Mouse (Mus musculus): ENCODE results near the gene Fam45a.

Fam45a gene

DNA sequence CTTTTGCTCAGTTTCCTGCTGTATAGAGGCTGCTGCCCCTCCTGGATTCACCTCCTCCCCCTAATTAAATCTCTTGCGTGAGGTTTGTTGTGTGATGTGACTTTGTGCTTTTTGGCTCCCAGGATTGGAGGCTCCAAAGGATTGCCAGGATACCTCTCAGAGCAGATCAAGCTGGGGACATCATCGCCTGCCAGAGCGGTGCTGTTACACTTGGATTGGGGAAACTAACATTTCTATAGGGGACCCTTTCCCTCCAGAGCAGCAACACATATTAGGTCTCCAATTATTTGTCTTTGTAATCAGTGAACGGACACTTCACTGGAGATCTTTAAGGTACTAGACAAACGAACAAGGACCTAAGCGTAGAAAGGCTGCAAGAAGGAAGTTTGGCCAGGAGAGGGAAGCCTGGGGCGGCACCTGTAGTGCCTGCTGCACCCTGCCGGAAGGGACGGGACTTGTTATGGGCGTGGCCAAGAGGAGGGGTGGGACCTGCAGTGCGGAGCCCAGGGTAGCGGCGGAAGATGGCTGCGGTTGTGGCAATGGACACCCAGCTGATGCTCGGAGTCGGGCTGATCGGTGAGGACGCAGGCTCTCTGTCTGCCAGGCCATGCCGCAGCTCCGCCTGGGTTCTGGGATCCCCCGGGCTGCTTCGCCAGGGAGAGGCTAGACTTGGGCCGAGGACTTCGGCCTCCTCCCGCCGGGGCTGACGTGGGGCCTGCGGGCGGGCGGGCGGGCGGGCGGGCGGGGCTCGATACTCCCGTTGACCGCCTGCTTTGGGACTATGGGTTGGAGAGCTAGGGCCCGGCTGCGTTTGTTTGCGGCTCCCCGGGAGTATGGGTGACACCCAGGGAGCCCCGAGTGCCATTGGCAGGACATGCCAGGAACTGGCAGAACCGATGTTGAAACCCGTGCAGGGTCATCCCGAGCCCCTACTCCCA lies at the start of gene Fam45a:
Gene Fam45a, plus strand, starts transcription at position 488 of the 938 bp plus-strand sequence.
- peak; percentile 86 for DNase-seq (ENCODE audit: low spot score)

DNA sequence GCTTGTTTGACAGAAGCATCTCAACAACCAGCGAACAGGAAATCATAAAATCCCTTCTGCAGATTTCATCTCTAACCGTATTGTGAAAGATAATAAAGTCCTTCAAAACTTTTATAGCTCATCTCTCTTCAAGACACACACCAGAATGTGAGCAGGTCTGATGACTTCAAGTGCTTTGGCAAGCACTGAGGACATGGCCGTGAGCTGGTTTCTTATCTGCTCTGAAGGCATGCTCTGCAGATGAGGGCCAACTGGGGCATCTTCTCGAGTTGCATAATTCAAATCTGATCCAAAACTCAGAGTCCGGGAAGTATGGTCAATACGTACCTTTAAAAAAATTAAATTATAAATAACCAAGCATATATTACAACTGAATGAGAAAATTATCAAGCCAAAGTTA lies 38.0 kb upstream of the Fam45a start:
- no peak for DNase-seq (ENCODE audit: low spot score)

DNA sequence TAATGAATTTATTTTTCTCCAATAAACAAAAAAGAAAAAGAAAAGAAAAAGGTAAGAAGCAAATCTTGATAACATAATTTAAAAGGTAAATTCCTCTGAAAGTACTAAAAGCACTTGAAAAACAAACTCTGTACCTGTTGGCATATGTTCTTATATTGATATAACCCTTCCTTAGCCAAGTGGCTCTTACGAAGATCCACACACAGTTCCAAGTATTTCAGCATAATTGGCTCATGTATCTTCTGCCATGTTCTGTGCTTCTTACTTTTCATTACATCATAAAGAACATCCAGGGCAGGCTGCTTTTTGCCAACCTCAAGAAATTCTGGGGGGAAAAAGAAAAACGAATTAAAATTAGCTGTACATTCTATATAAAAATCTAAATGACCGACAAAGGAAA lies 29.4 kb upstream of the Fam45a start:
- DNase-seq (ENCODE audit: low spot score), result no peak

DNA sequence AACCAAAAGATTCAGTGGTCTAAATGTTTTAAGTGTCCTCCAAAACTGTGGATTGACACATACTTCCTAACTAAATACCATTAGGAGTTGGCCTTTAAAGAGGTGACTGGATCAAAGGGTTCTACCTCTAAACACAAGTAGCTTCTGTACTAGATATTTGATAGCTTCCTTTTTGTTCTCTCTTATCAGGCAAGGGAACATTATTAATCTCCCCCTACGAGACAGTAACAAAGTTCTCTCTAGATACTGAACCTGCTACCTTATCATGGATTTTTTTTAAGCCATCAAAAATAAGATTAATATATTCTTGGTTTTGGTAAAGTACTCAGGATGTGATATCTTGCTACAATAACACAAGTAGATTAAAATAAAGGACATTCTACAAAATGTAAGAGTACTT lies 26.7 kb upstream of the Fam45a start:
- no peak for DNase-seq (ENCODE audit: low spot score)

DNA sequence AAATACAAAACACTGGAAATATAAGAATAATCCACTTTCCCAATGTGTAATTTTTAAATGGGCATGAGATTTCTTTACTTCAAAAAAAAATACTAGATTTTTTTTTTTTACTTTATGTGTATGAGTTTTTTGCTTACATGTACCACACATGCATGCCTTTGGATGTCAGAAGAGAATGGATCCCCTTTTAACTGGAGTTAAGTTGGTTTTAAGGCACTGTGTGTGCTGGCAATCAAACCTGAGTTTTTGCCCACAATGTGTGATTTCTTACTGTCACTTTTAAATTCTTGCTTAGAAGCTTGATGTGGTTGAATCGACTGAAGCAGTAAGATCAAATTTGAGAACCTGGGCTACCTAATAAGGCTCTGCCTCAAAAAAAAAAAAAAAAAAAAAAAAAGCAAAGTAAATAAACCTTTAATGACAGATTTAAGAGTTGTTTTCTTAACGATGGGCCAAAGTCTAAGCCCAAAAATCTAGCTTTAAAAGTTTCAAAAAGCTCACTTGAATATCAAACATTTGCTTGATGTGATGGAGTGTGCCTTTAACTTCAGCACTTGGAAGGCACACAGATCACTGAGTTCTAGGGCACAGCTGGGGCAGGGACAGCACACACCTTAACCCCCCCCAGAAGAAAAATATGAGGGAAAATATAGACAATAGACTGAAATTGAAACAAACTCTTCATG lies 23.8 kb upstream of the Fam45a start:
- no peak for DNase-seq (ENCODE audit: low spot score)

DNA sequence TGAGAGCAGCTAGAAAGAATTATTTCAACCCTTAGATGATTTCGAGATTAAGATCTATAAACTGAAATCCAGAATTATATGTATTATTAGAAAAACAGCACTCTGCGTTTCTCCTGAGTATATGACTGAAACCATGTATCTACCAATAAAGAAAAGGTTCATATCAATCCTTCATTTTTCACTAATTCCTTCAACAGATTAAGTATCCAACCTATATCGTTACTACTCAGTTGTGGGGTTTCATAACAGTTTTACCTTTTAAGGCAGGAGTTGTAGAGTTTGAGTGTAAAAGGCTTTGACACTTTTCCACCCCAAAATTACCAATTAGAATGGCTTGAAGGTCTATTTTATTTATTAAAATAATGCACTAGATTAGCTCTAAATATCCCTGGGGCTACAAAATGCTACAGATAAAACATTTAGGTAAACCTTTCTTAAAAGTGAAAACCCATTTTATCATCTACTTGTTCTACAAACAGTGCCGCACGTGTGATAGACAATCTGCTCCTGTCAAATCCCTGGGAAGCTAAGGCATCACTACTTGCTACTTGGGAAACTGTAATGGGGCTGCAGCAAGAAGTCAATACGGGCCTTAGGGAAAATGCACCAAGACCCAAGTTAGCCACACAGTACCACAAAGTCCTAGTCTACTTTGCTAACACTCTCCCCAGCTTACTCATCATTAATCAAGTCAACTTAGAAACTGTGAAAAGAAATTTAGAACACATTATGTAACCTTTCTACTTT lies 23.0 kb upstream of the Fam45a start:
- DNase-seq (ENCODE audit: low spot score), result no peak

DNA sequence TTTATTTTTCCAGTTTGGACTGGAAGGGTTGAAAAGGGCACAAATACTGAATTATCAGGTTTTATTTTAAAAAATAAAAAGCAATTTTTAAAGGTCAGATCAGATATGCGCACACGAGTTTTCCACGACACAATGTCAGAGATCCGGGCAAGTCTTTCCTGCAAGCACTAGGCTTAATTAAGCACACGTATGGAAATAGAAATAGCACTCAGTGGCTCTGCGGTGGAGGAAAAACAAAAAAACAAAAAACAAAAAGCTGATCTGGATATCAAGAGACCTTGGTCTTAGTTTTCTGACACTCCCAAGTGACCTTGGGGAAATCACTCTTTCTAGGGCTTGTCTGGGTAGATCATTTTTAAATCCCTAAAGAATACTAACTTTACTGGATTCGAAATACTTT lies 21.9 kb upstream of the Fam45a start:
- DNase-seq (ENCODE audit: low spot score), result no peak

DNA sequence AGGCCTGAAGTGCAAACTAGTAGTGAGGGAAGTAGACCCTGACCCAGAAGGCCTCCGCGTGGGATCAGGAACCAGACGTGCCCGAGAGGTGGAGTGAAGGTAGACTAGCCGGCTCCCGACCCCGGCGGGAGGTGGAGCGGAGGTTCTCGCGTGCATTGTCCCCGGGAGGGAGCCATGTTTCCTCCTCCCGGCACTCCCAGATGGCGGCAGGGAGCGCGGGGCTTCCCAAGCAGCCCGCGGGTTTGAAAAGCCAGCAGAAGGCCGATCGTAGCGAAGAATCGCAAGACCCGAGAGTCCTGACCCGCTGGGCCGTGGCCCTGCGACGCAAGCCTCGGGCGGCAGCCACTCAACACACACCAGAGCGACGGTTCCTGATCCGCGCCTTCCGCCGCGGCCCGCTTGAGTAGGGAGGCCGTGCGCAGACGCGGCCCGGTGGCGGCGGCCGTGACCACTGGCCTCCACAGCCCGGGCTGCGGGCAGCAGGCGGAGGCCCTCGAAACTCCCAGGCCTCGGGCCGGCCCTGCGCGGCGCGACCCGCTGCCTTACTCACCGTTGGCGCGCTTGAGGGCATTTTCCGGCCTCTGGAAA lies 21.4 kb upstream of the Fam45a start:
- peak; percentile 49 for DNase-seq (ENCODE audit: low spot score)

DNA sequence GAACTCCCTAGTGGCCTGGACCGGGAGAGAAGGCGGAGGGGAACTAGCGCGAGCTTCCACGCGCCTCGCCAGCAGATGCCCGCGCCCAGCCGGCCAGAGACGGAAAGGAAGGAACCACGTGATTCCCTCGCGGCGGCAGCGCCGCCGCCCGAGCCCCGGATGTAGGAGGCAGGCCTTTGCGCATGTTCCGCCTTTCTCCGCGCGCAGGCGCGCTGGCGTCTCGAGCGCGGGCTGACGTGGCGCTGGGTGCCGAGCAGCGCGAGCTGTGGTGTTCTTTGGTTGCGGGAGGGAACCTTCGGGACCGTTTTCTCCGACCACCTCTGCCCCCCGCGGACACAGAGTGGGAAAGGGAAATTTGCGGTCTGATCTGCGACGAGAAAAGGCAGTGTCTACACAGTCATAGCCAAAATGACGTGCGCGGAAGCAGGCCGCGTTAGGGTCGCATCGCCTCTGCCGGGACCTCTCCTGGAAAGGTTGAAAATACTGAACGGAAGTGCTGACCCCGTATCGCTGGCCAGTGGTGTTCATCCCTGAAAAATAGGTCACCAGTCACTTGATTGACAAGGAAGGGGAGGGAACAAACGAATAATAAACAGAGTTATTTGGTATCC lies 20.7 kb upstream of the Fam45a start, which contains the start of gene Eif3a:
Gene Eif3a, minus strand, starts transcription at position 108 of the 611 bp plus-strand sequence.
- DNase-seq (ENCODE audit: low spot score), result peak; percentile 92

DNA sequence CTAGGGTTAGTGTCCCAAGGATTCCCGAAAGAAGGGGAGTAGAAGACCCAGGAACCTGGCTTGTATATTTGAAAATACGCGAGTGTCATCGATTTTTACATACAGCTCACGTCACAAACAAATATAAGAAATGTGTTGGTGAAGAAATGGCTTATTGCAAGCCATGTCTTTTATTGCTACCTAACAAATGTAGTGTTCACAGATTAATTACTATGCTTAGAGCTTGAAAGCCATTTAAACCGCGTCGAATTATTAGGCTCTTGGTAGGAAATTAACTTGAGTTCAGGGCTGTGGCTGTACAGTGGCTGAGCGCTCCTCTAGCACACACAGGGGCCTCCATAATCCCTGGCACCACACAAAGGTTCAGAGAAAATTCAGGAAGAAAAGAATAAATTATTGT lies 20.2 kb upstream of the Fam45a start:
- DNase-seq (ENCODE audit: low spot score), result no peak

DNA sequence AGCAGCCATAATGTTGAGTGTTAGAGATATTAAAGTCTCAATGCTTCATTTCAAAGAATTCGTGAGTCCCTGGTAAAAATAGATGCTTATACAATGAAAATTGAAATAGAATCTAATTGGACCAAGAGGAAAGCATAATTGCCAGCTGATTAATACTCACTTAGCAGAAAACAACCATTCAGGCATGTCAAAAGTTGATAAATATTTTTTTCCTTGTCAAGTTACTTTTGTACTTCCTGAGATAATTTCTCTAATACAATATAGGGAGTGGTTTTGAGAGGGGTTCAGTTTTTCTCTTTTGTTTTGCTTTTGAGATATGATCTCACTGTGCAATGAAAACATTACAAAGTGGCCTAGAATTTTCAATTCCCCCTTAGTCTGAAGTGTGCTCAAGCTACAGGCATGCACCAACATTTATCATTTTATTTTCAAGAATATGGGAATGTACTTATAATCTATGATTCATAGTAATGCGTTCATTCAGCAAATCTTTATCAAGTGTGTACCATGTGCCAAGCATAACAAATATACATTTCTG lies 18.1 kb upstream of the Fam45a start:
- DNase-seq (ENCODE audit: low spot score), result no peak

DNA sequence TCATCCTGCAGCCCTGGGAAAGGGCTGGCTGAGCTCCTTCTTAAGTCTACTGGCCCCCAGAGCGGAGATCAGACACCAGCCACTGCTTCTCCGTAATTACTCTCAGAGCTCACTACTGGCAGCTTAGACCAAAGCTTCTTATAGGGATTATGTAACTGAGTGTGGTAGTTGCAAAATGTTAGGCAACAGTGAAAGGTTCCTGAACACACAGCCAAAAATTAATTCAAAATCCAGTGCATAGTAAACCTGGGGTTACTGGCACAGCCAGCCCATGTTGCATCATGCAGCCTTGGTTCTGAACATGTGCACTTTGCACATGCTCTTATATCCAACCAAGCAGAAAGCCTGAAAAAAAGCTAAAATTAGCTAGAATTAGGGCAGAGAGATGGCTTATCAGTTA lies 16.1 kb upstream of the Fam45a start:
- DNase-seq (ENCODE audit: low spot score), result no peak

DNA sequence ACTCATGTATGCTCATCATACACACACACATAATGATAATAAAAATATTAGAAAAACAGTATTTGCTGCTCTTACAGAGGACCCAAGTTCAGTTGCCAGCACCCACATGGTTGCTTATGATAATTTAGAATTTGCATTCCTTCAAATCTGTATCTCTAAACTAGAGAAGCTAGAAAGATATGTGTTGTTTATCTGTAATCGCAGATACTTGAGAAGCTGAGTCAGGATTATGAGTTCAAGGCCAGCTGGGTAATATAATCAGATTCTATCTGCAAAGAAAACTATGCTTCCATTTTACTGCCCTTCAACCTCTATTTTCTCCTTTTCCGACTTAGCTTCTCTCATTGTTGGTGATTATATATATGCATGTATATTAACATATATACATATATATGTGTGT lies 14.0 kb upstream of the Fam45a start:
- DNase-seq (ENCODE audit: low spot score), result no peak

DNA sequence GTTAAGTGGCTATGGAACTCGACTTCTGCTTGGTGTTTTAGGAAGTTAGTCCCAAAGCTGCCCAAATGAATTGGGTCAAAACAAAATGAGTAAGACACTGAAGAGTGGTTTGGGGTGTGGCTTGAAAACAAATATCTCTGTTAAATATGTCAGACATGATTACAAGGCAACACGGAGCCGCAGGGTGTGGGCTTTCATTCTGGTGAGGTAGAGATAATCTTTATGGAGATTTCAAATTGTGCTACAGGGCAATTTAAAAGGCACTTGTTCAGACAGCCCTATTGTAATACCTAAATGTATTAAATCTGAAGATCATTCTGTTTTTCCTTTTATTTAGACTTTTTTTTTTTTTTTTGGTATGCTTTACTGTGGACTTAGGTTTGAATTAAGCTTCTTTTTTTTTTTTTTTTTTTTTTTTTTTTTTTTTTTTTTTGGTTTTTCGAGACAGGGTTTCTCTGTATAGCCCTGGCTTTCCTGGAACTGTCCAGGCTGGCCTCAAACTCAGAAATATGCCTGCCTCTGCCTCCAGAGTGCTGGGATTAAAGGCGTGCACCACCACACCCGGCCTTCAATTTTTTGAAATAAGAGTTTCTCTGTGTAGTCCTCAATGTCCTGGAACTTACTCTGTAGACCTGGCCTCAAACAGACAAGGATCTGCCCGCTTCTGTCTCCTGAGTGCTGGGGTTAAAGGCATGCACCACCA lies 11.4 kb upstream of the Fam45a start:
- DNase-seq (ENCODE audit: low spot score), result no peak

DNA sequence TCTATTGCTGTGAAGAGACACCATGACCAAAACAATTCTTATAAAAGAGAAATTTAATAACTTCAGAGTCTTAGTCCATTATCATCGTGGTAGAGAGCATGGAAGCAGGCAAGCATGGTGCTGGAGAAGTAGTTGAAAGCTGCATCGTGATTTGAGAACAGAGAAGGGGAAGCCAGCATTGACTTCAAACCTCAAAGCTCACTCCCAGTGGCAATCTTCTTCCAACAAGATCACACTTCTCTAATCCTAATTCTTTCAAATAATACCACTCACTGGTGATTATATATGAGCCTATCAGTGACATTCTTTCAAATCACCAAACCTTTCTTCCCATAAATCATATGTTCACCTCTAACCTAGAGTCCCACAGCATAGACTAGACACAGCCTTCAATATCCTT lies 6.5 kb upstream of the Fam45a start:
- no peak for DNase-seq (ENCODE audit: low spot score)

DNA sequence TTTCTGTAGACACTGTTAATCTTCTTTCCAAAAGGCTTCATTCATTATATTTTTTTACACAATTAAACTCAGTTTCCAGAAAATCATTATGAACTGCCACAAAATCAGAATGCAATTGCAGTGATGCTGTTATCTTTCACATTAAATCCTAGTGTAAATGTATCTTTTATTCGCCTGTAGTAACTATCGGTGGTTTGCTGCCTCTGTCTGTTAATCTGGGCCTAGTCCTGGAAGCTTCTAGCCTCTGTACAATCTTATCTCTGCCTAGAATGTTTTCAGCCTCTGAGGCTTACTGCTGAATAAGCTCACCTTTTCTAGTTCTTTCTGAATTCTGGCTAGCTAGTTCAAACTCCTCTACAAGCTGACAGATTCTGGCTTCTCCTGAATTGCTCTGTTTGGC lies 1.5 kb upstream of the Fam45a start:
- DNase-seq (ENCODE audit: low spot score), result no peak

DNA sequence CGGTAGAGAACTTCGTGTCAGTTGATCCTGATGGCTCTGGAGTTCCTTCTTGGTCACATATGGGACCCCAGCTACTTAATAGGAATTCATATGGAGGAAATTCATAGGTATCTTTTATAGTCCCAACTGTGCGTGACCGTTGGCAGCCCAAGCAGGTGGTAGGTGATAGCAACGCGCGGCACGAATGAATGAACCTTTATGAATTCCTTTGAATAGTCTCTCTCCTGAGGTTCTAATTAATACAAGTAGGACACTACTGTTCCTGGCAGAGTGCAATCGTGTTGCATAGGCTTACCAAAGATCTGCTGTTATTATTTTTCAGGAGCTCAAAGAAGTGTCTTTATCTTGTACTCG lies 628 bp downstream of the Fam45a start:
- DNase-seq (ENCODE audit: low spot score), result no peak

DNA sequence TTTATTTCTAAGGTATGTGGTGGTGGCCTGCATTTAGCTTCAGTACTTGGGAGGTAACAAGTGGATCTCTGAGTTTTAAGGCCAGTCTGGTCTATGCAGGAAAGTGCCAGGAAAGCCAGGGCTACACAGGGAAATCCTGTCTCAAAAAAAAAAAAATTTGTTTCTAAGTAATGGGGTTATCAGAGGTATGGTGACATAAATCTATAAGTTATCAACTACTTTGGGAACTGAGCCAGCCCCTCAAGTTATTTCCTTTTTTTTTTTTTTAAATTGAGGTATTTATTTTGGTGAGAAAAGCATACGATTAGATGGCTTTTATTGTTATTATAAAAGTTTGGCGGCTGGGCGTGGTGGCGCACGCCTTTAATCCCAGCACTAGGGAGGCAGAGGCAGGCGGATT lies 1.7 kb downstream of the Fam45a start:
- no peak for DNase-seq (ENCODE audit: low spot score)

DNA sequence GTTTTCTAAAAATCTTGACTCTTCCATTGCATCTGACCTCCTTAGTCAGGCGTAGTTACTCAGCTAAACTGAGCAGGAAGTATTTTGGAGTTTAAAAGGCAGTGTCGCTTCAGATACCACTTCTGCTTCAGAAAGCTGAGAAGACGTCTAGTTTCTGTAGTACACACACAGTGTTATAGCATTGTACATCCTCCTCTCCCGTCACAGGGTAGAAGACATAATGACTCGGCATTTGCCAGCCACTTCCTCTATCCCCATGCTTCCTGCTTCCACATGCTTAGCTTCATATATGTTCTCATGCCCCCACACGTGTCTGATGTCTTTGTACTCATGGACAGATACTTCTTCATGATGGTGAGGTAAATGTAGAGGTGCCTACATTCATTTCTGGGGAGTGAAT lies 7.3 kb downstream of the Fam45a start:
- no peak for DNase-seq (ENCODE audit: low spot score)

DNA sequence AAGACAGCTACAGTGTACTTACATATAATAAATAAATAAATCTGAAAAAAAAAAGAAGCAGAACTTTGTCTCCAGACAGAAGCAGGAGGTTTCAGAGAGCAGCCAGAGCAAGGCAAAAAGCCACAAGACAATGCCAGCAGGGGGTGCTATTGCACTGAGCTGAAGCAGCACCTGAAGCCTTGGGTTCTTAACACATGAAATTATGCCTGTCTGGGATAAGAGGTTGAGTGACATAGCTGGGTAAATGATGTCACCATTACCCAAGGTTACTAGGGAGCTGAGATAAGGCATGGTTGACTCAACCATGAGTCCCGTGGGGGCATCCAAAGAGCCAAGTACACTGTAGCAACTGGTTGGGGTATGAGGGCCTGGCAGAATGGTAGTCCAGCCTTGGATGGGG lies 26.4 kb downstream of the Fam45a start:
- DNase-seq (ENCODE audit: low spot score), result peak; percentile 75

DNA sequence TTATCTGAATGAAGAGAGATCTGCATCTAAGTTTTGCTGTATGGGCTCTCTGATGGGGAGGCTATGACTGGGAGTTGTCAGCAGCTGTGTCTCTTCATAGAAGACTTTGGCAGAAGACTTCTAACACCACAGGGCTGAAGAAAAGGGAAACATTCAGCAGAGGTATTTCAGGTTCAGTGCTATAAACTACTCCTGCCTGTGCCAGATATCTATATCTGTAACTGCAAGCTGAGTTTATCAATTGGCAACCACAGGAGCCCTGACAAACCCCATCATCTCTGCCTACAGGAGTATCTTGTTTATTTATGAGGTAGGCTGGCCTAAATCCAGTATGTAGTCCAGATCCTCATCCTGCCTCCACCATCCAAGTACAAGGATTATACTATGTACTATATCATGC lies 31.9 kb downstream of the Fam45a start:
- no peak for DNase-seq (ENCODE audit: low spot score)
